Mouse (Mus musculus): Measurements from ENCODE around the gene Samhd1.

GRCm38 (mm10) chr2:157054816-157055215 is 80.2 kb downstream of the Samhd1 start:
- TF ChIP-seq EP300 (IDR thresholded peaks at IDR 0.05; ENCODE audit: insufficient read depth, low read depth, low read length) (no peak), POLR2A (IDR thresholded peaks at IDR 0.05; ENCODE audit: insufficient read depth, low read length) (no peak), CTCF (IDR thresholded peaks at IDR 0.05; ENCODE audit: low read depth, low read length) (no peak)
